Mouse (Mus musculus) embryonic facial prominence, embryonic 15.5 days (tissue): ENCODE results near the gene Atp8b2. TPM values are rescaled to one million over a fixed set of nuclear protein-coding genes. Genes with fewer than 3 reads are reported as not detected.

Experiments used
- ATAC-seq: fragments of 200-750 bp; cut with Nextera tagmentation; 2 replicates; pipeline ENCODE4 v1.8.0; 2017; ENCODE audit warnings: low read depth, moderate TSS enrichment; ENCODE audit not compliant: insufficient number of reproducible peaks, low FRiP score, low TSS enrichment
- H3K27ac ChIP-seq: fragments of 300-500 bp; sonication (generic); replicated peaks from 2 replicates; pipeline ENCODE4 v1.5.1; 2015; ENCODE audit warnings: mild to moderate bottlenecking, inconsistent platforms
- H3K27me3 ChIP-seq: fragments of 300-500 bp; sonication (generic); 2 replicates; pipeline ENCODE4 v1.6.1; 2015; ENCODE audit warnings: inconsistent platforms
- H3K36me3 ChIP-seq: fragments of 300-500 bp; sonication (generic); 2 replicates; pipeline ENCODE4 v1.6.1; 2015; ENCODE audit warnings: mild to moderate bottlenecking, inconsistent platforms
- H3K4me1 ChIP-seq: fragments of 300-500 bp; sonication (generic); 2 replicates; pipeline ENCODE4 v1.6.1; 2015; ENCODE audit warnings: inconsistent platforms
- H3K4me2 ChIP-seq: fragments of 300-500 bp; sonication (generic); replicated peaks from 2 replicates; pipeline ENCODE4 v1.6.1; 2015; ENCODE audit warnings: mild to moderate bottlenecking, inconsistent platforms
- H3K4me3 ChIP-seq: fragments of 300-500 bp; sonication (generic); replicated peaks from 2 replicates; pipeline ENCODE4 v1.5.1; 2015; ENCODE audit warnings: mild to moderate bottlenecking, inconsistent platforms
- H3K9ac ChIP-seq: fragments of 300-500 bp; sonication (generic); 2 replicates; pipeline ENCODE4 v1.6.1; 2015; ENCODE audit warnings: inconsistent platforms
- H3K9me3 ChIP-seq: fragments of 300-500 bp; sonication (generic); replicated peaks from 2 replicates; pipeline ENCODE4 v1.6.1; 2016; ENCODE audit warnings: inconsistent platforms
- WGBS: fragments of 180-500 bp; shearing (Covaris S2); methylation state at CpG from one replicate; pipeline ENCODE4 v1.1.7; 2015; 5-methylcytosine and 5-hydroxymethylcytosine counted together
- polyA plus RNA-seq: library from polyadenylated mRNA; unstranded; fragments of >200 nt; fragmentation: Nextera tagmentation; extraction: Ambion mirVana; gene quantifications from 2 replicates; pipeline ENCODE4 v1.2.1, GENCODE M21; 2015

The Atp8b2 gene
- polyA plus RNA-seq, 1 experiment from 2014 or later = 19.0 TPM

DNA sequence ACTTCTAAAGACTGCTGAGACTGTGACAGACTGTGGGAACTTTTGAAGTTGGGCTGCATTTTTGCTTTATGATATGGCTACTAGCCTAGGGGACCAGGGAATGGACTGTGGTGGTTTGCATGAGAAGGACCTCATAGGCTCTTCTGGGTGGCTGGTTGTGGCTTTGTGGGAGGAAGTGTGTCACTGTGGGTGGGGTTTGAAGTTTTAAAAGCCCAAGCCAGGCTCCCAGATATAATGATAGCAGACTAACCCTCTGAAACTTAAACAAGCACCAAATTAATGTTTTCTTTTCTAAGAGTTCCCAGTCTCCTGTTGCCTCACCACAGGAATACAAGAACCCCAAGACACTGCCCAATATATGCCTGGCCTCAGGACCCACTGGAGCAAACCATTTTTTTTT lies 13.6 kb upstream of the Atp8b2 start:
- Histone ChIP-seq H3K4me1 (no peaks in the 10 kb centered on the region), H3K9ac (no peak overlapping the region), H3K4me3 (no peak overlapping the region), H3K9me3 (no peaks in the 10 kb centered on the region), H3K27ac (no peak overlapping the region), H3K36me3 (no peaks in the 10 kb centered on the region), H3K27me3 (no peaks in the 10 kb centered on the region), H3K4me2 (no peak overlapping the region)
- ATAC-seq = no peak

DNA sequence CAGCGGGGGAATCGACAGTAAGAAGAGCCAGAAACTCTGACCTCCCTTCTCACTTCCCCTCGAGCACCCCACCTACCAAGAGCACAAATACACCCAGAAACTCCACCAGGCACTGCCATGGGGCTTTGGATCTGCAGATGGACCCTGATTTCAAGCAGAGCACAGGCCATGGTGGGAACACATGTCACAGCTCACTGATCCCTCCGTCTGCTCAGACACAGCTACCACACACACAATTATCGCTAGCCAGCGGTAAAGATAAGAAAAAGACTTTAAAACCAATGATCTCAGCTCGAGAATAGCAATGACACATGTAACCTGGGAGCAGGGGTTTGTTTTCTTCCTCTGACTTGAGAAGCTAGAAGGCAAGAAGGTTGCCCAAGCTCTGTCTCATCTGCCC lies 5.2 kb upstream of the Atp8b2 start:
- Histone ChIP-seq H3K4me2 (no peak overlapping the region), H3K4me1 (peaks cover 12% of the 10 kb centered on the region), H3K27me3 (no peaks in the 10 kb centered on the region), H3K36me3 (no peaks in the 10 kb centered on the region), H3K9ac (no peak overlapping the region), H3K27ac (no peak overlapping the region), H3K9me3 (no peaks in the 10 kb centered on the region), H3K4me3 (no peak overlapping the region)
- ATAC-seq = no peak
- WGBS = 78% methylated on average over 7 of the region's 7 CpGs

DNA sequence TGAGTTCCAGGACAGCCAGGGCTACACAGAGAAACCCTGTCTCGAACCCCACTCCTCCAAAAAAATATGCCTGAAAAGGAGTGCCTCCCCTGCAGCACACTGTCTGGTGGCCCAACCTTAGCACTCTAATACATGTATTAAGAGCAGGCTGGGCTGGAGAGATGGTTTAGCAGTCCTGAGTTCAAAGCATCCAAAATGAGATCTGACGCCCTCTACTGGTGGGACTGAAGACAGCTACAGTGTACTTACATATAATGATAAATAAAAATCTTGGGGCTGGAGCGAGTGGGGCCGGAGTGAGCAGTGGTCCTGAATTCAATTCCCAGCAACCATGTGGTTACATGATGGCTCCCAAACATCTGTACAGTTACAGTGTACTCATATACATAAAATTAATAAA lies 3.6 kb upstream of the Atp8b2 start:
- H3K4me1 ChIP-seq = peaks cover 20% of the 10 kb centered on the region
- H3K9me3 ChIP-seq = no peaks in the 10 kb centered on the region
- H3K9ac ChIP-seq = no peak overlapping the region
- H3K27ac ChIP-seq = no peak overlapping the region
- no peaks in the 10 kb centered on the region for H3K36me3 ChIP-seq
- 72% methylated on average over 4 of the region's 4 CpGs for WGBS
- no peak overlapping the region for H3K4me2 ChIP-seq
- no peak for ATAC-seq
- no peaks in the 10 kb centered on the region for H3K27me3 ChIP-seq
- no peak overlapping the region for H3K4me3 ChIP-seq

- H3K9me3 ChIP-seq = no peaks in the 10 kb centered on the region
- H3K4me3 ChIP-seq = no peak overlapping the region
- H3K4me1 ChIP-seq = peaks cover 29% of the 10 kb centered on the region
- WGBS = 79% methylated on average over 5 of the region's 5 CpGs
- H3K27ac ChIP-seq = no peak overlapping the region
- H3K36me3 ChIP-seq = no peaks in the 10 kb centered on the region
- H3K9ac ChIP-seq = no peak overlapping the region
- H3K4me2 ChIP-seq = no peak overlapping the region
- H3K27me3 ChIP-seq = no peaks in the 10 kb centered on the region
- no peak for ATAC-seq
Observed at GRCm38 (mm10) chr3:89965972-89966371, 2.7 kb upstream of the Atp8b2 start.

DNA sequence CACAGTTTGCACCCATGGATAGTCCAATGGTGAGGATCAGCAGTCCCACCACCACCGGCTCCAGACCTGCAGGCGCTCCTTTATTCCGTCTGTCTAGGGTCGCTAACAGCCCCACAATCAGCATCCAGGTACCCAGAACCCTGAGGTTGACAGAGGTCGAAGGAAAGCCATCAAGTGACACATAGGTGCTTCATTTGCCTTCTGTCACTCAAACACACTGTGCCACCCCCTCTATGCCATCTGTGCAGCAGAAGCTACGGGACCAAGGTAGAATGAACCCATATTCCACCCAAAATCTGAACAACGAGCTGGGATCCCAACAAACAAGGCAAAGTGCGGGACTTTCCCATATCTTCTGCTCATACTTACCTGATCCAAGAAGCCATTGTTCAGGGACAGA lies 2.2 kb upstream of the Atp8b2 start:
- Histone ChIP-seq H3K4me3 (no peak overlapping the region), H3K27ac (no peak overlapping the region), H3K4me1 (peaks cover 33% of the 10 kb centered on the region), H3K9me3 (no peaks in the 10 kb centered on the region), H3K9ac (no peak overlapping the region), H3K27me3 (no peaks in the 10 kb centered on the region), H3K4me2 (no peak overlapping the region), H3K36me3 (no peaks in the 10 kb centered on the region)
- no peak for ATAC-seq
- WGBS = 92% methylated on average over 8 of the region's 8 CpGs

- 30% methylated on average over 22 of the region's 22 CpGs for WGBS
- H3K36me3 ChIP-seq = peaks cover 6% of the 10 kb centered on the region
- no peak for ATAC-seq
Observed at GRCm38 (mm10) chr3:89963926-89964739, 825 bp upstream of the Atp8b2 start.

GRCm38 (mm10) chr3:89962751-89963220 lies 522 bp downstream of the Atp8b2 start:
- peak overlapping the region; percentile 89 for H3K9ac ChIP-seq
- 0% methylated on average over 30 of the region's 30 CpGs for WGBS
- H3K9me3 ChIP-seq = no peaks in the 10 kb centered on the region
- peak overlapping the region; percentile 98 for H3K27ac ChIP-seq
- H3K4me1 ChIP-seq = peaks cover 49% of the 10 kb centered on the region
- peak overlapping the region; percentile 96 for H3K4me3 ChIP-seq
- H3K27me3 ChIP-seq = no peaks in the 10 kb centered on the region
- H3K4me2 ChIP-seq = peak overlapping the region; percentile 94
- ATAC-seq = peak; percentile 9
- H3K36me3 ChIP-seq = peaks cover 20% of the 10 kb centered on the region

More at GRCm38 (mm10) chr3:89963926-89964739, 825 bp upstream of the Atp8b2 start:
- H3K4me3 ChIP-seq = peak overlapping the region; percentile 96
- peak overlapping the region; percentile 98 for H3K27ac ChIP-seq
- H3K4me2 ChIP-seq = peak overlapping the region; percentile 94
- peaks cover 47% of the 10 kb centered on the region for H3K4me1 ChIP-seq
- no peaks in the 10 kb centered on the region for H3K27me3 ChIP-seq
- H3K9ac ChIP-seq = peak overlapping the region; percentile 89
- H3K9me3 ChIP-seq = no peaks in the 10 kb centered on the region

- Histone ChIP-seq H3K4me2 (peak overlapping the region; percentile 94), H3K9ac (peak overlapping the region; percentile 89), H3K27me3 (no peaks in the 10 kb centered on the region), H3K4me1 (peaks cover 49% of the 10 kb centered on the region), H3K27ac (peak overlapping the region; percentile 98), H3K9me3 (no peaks in the 10 kb centered on the region), H3K4me3 (peak overlapping the region; percentile 96), H3K36me3 (peaks cover 26% of the 10 kb centered on the region)
- 1% methylated on average over 14 of the region's 14 CpGs for WGBS
- ATAC-seq = no peak; the same call in 1 of the 2 replicates
Observed at GRCm38 (mm10) chr3:89962059-89962750, 1.1 kb downstream of the Atp8b2 start.

- peak overlapping the region; percentile 96 for H3K4me3 ChIP-seq
- peaks cover 33% of the 10 kb centered on the region for H3K36me3 ChIP-seq
- H3K4me2 ChIP-seq = peak overlapping the region; percentile 94
- peaks cover 49% of the 10 kb centered on the region for H3K4me1 ChIP-seq
- no peaks in the 10 kb centered on the region for H3K27me3 ChIP-seq
- peak overlapping the region; percentile 98 for H3K27ac ChIP-seq
- no peaks in the 10 kb centered on the region for H3K9me3 ChIP-seq
- ATAC-seq = no peak
- 38% methylated on average over 4 of the region's 4 CpGs for WGBS
- H3K9ac ChIP-seq = 0 out of 2 replicates have a peak overlapping the region, but pooled peaks have one; percentile 89
Observed at GRCm38 (mm10) chr3:89961436-89961835, 1.9 kb downstream of the Atp8b2 start.

GRCm38 (mm10) chr3:89960469-89960868 lies 2.8 kb downstream of the Atp8b2 start:
- peak overlapping the region; percentile 98; the same call in 1 of the 2 replicates for H3K27ac ChIP-seq
- under 1% methylated on average over 30 of the region's 30 CpGs for WGBS
- H3K27me3 ChIP-seq = no peaks in the 10 kb centered on the region
- peak overlapping the region; percentile 94 for H3K4me2 ChIP-seq
- no peaks in the 10 kb centered on the region for H3K9me3 ChIP-seq
- peaks cover 43% of the 10 kb centered on the region for H3K36me3 ChIP-seq
- peak overlapping the region; percentile 96 for H3K4me3 ChIP-seq
- peaks cover 49% of the 10 kb centered on the region for H3K4me1 ChIP-seq
- H3K9ac ChIP-seq = peak overlapping the region; percentile 51
- peak; percentile 88 for ATAC-seq

DNA sequence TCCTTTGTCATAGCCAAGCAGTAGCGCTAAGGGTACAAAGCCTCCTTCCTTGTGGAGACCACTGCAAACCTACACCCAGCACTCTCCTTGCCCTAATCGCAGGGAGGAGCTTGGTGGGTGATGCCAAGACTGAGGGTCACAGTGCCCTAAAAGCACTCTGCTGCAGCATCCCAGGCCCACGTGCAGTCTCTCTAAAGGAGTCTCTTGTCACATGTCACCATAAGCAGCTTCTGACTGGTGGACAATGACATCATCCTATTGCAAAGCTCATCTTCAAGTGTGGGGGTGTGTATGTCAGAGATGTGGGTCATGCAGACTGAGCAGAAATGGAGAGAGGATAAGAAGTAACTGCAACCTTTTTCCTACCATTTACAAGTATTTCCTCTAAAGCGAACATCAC lies 3.9 kb downstream of the Atp8b2 start:
- H3K36me3 ChIP-seq = peaks cover 49% of the 10 kb centered on the region
- H3K9me3 ChIP-seq = no peaks in the 10 kb centered on the region
- no peak overlapping the region for H3K9ac ChIP-seq
- 81% methylated on average over 4 of the region's 4 CpGs for WGBS
- peaks cover 42% of the 10 kb centered on the region for H3K4me1 ChIP-seq
- H3K4me3 ChIP-seq = no peak overlapping the region
- H3K4me2 ChIP-seq = no peak overlapping the region
- no peak overlapping the region for H3K27ac ChIP-seq
- no peaks in the 10 kb centered on the region for H3K27me3 ChIP-seq
- ATAC-seq = no peak
